ENCODE assay signal across 27 mouse cellular contexts in genomic region chr11:25997469-25997868, GRCm38 (mm10).
A peak's percentile ranks its signal among the peaks of the same experiment; 100 is the strongest.
DNase-seq lines count a peak whose midpoint lies in the region; ATAC-seq and TF ChIP-seq lines count a peak whose summit lies in the region.
"Had no signal": no experiment of that assay in that cellular context is flagged by ENCODE, and none has a peak within 500 bp of the region (broad histone marks: within the 10 kb centered on the region; RNA-seq: fewer than 3 reads in every experiment).

No protein-coding gene starts in this region.

- H3K4me3 ChIP-seq in forebrain, postnatal 0 days (ENCODE audit: low read depth, low read length), result no peak overlapping the region
- H3K4me3 ChIP-seq in forebrain, embryonic 15.5 days, result no peak overlapping the region
- no peak overlapping the region for H3K4me3 ChIP-seq in kidney, postnatal 0 days (replicated peaks; ENCODE audit: low read depth, low read length)
- no peak overlapping the region for H3K4me3 ChIP-seq in kidney, embryonic 14.5 days (ENCODE audit: low read length)
- no peak overlapping the region for H3K4me3 ChIP-seq in neural tube, embryonic 13.5 days
- H3K4me3 ChIP-seq: embryonic facial prominence, embryonic 10.5 days; embryonic facial prominence, embryonic 13.5 days; erythroblast, embryonic 14.5 days; heart, embryonic 12.5 days; heart, embryonic 15.5 days; hindbrain, embryonic 10.5 days; hindbrain, embryonic 15.5 days had no signal

- H3K9me3 ChIP-seq in forebrain, postnatal 0 days (ENCODE audit: low read length), result no peaks in the 10 kb centered on the region
- H3K9me3 ChIP-seq in forebrain, embryonic 15.5 days, result no peaks in the 10 kb centered on the region
- no peaks in the 10 kb centered on the region for H3K9me3 ChIP-seq in kidney, postnatal 0 days (replicated peaks; ENCODE audit: low read length)
- H3K9me3 ChIP-seq in kidney, embryonic 14.5 days (ENCODE audit: control insufficient read depth, low read length), result no peaks in the 10 kb centered on the region
- H3K9me3 ChIP-seq in neural tube, embryonic 13.5 days, result no peaks in the 10 kb centered on the region
- H3K9me3 ChIP-seq: embryonic facial prominence, embryonic 10.5 days; embryonic facial prominence, embryonic 13.5 days; heart, embryonic 12.5 days; heart, embryonic 15.5 days; hindbrain, embryonic 10.5 days; hindbrain, embryonic 15.5 days had no signal

- H3K27me3 ChIP-seq in forebrain, postnatal 0 days (ENCODE audit: insufficient read depth, low read length), result no peaks in the 10 kb centered on the region
- H3K27me3 ChIP-seq in forebrain, embryonic 15.5 days, result no peaks in the 10 kb centered on the region
- H3K27me3 ChIP-seq in kidney, postnatal 0 days (ENCODE audit: insufficient read depth, low read length), result no peaks in the 10 kb centered on the region
- no peaks in the 10 kb centered on the region for H3K27me3 ChIP-seq in kidney, embryonic 14.5 days (ENCODE audit: control insufficient read depth, insufficient read depth, low read length)
- H3K27me3 ChIP-seq in neural tube, embryonic 13.5 days, result no peaks in the 10 kb centered on the region
- H3K27me3 ChIP-seq: embryonic facial prominence, embryonic 13.5 days; heart, embryonic 12.5 days; heart, embryonic 15.5 days; hindbrain, embryonic 15.5 days had no signal

- H3K4me1 ChIP-seq in forebrain, postnatal 0 days (ENCODE audit: insufficient read depth), result no peaks in the 10 kb centered on the region
- H3K4me1 ChIP-seq in forebrain, embryonic 15.5 days, result 0 out of 2 replicates have a peak, but pooled peaks cover 5% of the 10 kb centered on the region
- no peaks in the 10 kb centered on the region for H3K4me1 ChIP-seq in kidney, postnatal 0 days (replicated peaks; ENCODE audit: insufficient read depth, low read length)
- H3K4me1 ChIP-seq in kidney, embryonic 14.5 days (ENCODE audit: control insufficient read depth, insufficient read depth, low read length), result no peaks in the 10 kb centered on the region
- peaks cover 19% of the 10 kb centered on the region for H3K4me1 ChIP-seq in neural tube, embryonic 13.5 days (replicated peaks)
- H3K4me1 ChIP-seq: embryonic facial prominence, embryonic 13.5 days; heart, embryonic 12.5 days; heart, embryonic 15.5 days had no signal

- no peak for TF ChIP-seq CTCF in forebrain, postnatal 0 days (IDR thresholded peaks at IDR 0.05; ENCODE audit: low read depth)
- no peak for TF ChIP-seq CTCF in kidney, postnatal 0 days (IDR thresholded peaks at IDR 0.05; ENCODE audit: low read depth)

- no peaks in the 10 kb centered on the region for H3K36me3 ChIP-seq in forebrain, postnatal 0 days (ENCODE audit: insufficient read depth)
- no peaks in the 10 kb centered on the region for H3K36me3 ChIP-seq in forebrain, embryonic 15.5 days
- H3K36me3 ChIP-seq in kidney, postnatal 0 days (ENCODE audit: insufficient read depth, low read length), result no peaks in the 10 kb centered on the region
- H3K36me3 ChIP-seq in kidney, embryonic 14.5 days (ENCODE audit: control insufficient read depth, insufficient read depth, low read length), result no peaks in the 10 kb centered on the region
- no peaks in the 10 kb centered on the region for H3K36me3 ChIP-seq in neural tube, embryonic 13.5 days
- H3K36me3 ChIP-seq: embryonic facial prominence, embryonic 10.5 days; embryonic facial prominence, embryonic 13.5 days; heart, embryonic 12.5 days; heart, embryonic 15.5 days; hindbrain, embryonic 10.5 days; hindbrain, embryonic 15.5 days had no signal

- H3K9ac ChIP-seq in forebrain, postnatal 0 days, result no peak overlapping the region
- H3K9ac ChIP-seq in forebrain, embryonic 15.5 days (replicated peaks), result no peak overlapping the region
- no peak overlapping the region for H3K9ac ChIP-seq in kidney, postnatal 0 days (ENCODE audit: low read depth, low read length)
- H3K9ac ChIP-seq in kidney, embryonic 14.5 days (ENCODE audit: low read depth, low read length), result no peak overlapping the region
- H3K9ac ChIP-seq in neural tube, embryonic 13.5 days, result no peak overlapping the region
- H3K9ac ChIP-seq: embryonic facial prominence, embryonic 13.5 days; heart, embryonic 12.5 days; heart, embryonic 15.5 days; hindbrain, embryonic 15.5 days had no signal

- 52% methylated on average over 4 of the region's 4 CpGs for WGBS in forebrain, postnatal 0 days
- 64% methylated on average over 4 of the region's 4 CpGs for WGBS in forebrain, embryonic 15.5 days
- WGBS in kidney, postnatal 0 days, result 34% methylated on average over 4 of the region's 4 CpGs
- 41% methylated on average over 4 of the region's 4 CpGs for WGBS in kidney, embryonic 14.5 days
- WGBS in neural tube, embryonic 13.5 days, result 43% methylated on average over 4 of the region's 4 CpGs

- no peak overlapping the region for H3K4me2 ChIP-seq in forebrain, postnatal 0 days (ENCODE audit: low read depth)
- H3K4me2 ChIP-seq in forebrain, embryonic 15.5 days (replicated peaks), result no peak overlapping the region
- H3K4me2 ChIP-seq in kidney, postnatal 0 days (ENCODE audit: low read length), result no peak overlapping the region
- no peak overlapping the region for H3K4me2 ChIP-seq in kidney, embryonic 14.5 days (replicated peaks; ENCODE audit: low read depth, low read length)
- no peak overlapping the region for H3K4me2 ChIP-seq in neural tube, embryonic 13.5 days
- H3K4me2 ChIP-seq: embryonic facial prominence, embryonic 13.5 days; heart, embryonic 15.5 days; hindbrain, embryonic 15.5 days had no signal

- DNase-seq in forebrain, postnatal 0 days, result no peak
- DNase-seq in kidney, postnatal 0 days (ENCODE audit: low spot score), result peak; percentile 8
- DNase-seq: adrenal gland, adult 2 months; adrenal gland, postnatal 14 days; cerebellum, adult 11-12 months; cerebellum, adult 8-10 months; cerebellum, postnatal 10 days; cerebellum, postnatal 36 days; embryo, embryonic 11 days; gastrocnemius, postnatal 25 days; heart, adult 18-20 months; heart, postnatal 10 days; heart, postnatal 36 days had no signal

- H3K27ac ChIP-seq in forebrain, postnatal 0 days (ENCODE audit: low read depth, low read length), result peak overlapping the region; percentile 21; the same call in 1 of the 2 replicates
- no peak overlapping the region for H3K27ac ChIP-seq in forebrain, embryonic 15.5 days (replicated peaks)
- no peak overlapping the region for H3K27ac ChIP-seq in kidney, postnatal 0 days
- no peak overlapping the region for H3K27ac ChIP-seq in kidney, embryonic 14.5 days (ENCODE audit: low read depth, low read length)
- peak overlapping the region; percentile 56 for H3K27ac ChIP-seq in neural tube, embryonic 13.5 days (replicated peaks)
- H3K27ac ChIP-seq: embryonic facial prominence, embryonic 10.5 days; embryonic facial prominence, embryonic 13.5 days; heart, embryonic 15.5 days; hindbrain, embryonic 15.5 days had no signal

- ATAC-seq in forebrain, postnatal 0 days, result no peak
- ATAC-seq in forebrain, embryonic 15.5 days (replicated peaks), result no peak; the same call in 1 of the 2 replicates
- ATAC-seq in kidney, postnatal 0 days (replicated peaks; ENCODE audit: low FRiP score, low read depth), result no peak
- ATAC-seq in kidney, embryonic 14.5 days (ENCODE audit: low FRiP score, low TSS enrichment), result no peak
- peak; percentile 74; the same call in 1 of the 2 replicates for ATAC-seq in neural tube, embryonic 13.5 days (ENCODE audit: low read depth)
- no peak for ATAC-seq in megakaryocyte progenitor cell, adult 5-6 weeks (replicated peaks; ENCODE audit: poor library complexity)
- ATAC-seq: CD4-positive, CD25-positive, alpha-beta regulatory T cell, adult 4 months; inflammation-experienced regulatory T-cells, adult 6 months; intestine, embryonic 16.5 days had no signal

Comparison
In these comparisons a context has a peak if more than half of its experiments do, and no peak if none do; other contexts are left out.
1. H3K27ac ChIP-seq: peak in forebrain, postnatal 0 days (single experiment) and neural tube, embryonic 13.5 days (single experiment); none in forebrain, embryonic 15.5 days (single experiment), kidney, postnatal 0 days (single experiment) and kidney, embryonic 14.5 days (single experiment).